Mouse (Mus musculus): Measurements from ENCODE around the gene Lysmd4. TPM values are rescaled to one million over a fixed set of nuclear protein-coding genes. Genes with fewer than 3 reads are reported as not detected.

Gene Lysmd4
- total and polyA plus RNA-seq, 2 experiments: 8.3 to 9.5 TPM

DNA sequence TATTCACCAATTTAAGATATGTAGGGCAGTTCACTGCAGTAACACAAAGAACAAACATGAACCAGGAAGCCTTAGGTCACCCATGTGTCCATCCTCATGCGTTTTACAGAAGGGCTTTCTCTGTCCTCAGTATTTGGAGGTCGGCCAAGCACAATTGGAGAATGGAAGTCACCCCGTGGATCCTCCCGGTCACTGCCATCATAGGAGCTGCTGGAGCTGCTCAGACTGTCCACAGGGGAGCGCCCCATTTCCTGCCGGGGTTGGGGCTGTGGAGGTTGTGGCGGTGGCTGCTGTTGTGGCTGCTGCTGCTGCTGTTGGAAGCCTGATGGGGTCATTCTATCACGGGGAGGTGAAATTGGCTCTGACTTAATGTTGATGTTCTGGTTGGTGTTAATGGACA is 12.5 kb downstream of the Lysmd4 start:
- Histone ChIP-seq H3K36me3 (ENCODE audit: control insufficient read depth, insufficient read depth, low read length) (peaks cover 41% of the 10 kb centered on the region), H3K4me1 (ENCODE audit: control insufficient read depth, insufficient read depth, low read length) (0 out of 2 replicates have a peak, but pooled peaks cover 2% of the 10 kb centered on the region), H3K27me3 (ENCODE audit: control insufficient read depth, insufficient read depth, low read length) (no peaks in the 10 kb centered on the region), H3K79me2 (ENCODE audit: control insufficient read depth, insufficient read depth, low read length) (no peaks in the 10 kb centered on the region), H3K4me3 (ENCODE audit: insufficient read depth, low read depth, low read length) (no peak overlapping the region), H3K9ac (ENCODE audit: low read depth, low read length) (no peak overlapping the region), H3K27ac (replicated peaks; ENCODE audit: insufficient read depth, low read depth, low read length) (no peak overlapping the region)
- peak; percentile 30 for TF ChIP-seq CTCF (IDR thresholded peaks at IDR 0.05; ENCODE audit: low read depth, low read length)
- TF ChIP-seq POLR2A (IDR thresholded peaks at IDR 0.05; ENCODE audit: extremely low read depth, insufficient read depth, low read length): no peak
- 42% methylated on average over 8 of the region's 8 CpGs for WGBS
- peak; percentile 39 for DNase-seq (ENCODE audit: extremely low read depth, low read depth, low spot score)

DNA sequence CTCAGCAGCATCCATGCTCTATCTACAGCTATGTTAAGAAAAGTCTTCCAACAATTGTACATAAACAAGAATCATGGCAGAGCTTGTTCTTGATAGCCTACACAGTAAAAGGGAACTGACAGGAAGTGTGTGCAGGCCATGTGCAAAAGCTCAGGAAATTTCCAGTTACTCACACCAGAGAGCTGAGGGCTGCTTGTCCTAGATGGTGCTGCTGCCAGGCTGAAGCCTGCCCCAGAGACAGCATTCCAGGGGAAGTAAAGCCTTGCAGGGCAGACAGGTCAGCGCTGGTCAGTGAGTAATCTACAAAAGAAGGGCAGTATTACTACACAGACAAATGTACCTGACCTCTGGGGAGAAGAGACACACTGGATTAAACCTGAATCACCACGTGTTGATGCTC is 14.0 kb downstream of the Lysmd4 start:
- DNase-seq (ENCODE audit: extremely low read depth, low read depth, low spot score): no peak
- no peak overlapping the region; the same call in 1 of the 2 replicates for H3K27ac ChIP-seq (replicated peaks; ENCODE audit: insufficient read depth, low read depth, low read length)
- H3K4me1 ChIP-seq (ENCODE audit: control insufficient read depth, insufficient read depth, low read length): 0 out of 2 replicates have a peak, but pooled peaks cover 2% of the 10 kb centered on the region
- H3K4me3 ChIP-seq (ENCODE audit: insufficient read depth, low read depth, low read length): no peak overlapping the region
- H3K79me2 ChIP-seq (ENCODE audit: control insufficient read depth, insufficient read depth, low read length): no peaks in the 10 kb centered on the region
- H3K36me3 ChIP-seq (ENCODE audit: control insufficient read depth, insufficient read depth, low read length): peaks cover 41% of the 10 kb centered on the region
- 70% methylated on average over 2 of the region's 2 CpGs for WGBS
- TF ChIP-seq CTCF (IDR thresholded peaks at IDR 0.05; ENCODE audit: low read depth, low read length): no peak
- TF ChIP-seq POLR2A (IDR thresholded peaks at IDR 0.05; ENCODE audit: extremely low read depth, insufficient read depth, low read length): no peak
- no peaks in the 10 kb centered on the region for H3K27me3 ChIP-seq (ENCODE audit: control insufficient read depth, insufficient read depth, low read length)
- no peak overlapping the region for H3K9ac ChIP-seq (ENCODE audit: low read depth, low read length)

DNA sequence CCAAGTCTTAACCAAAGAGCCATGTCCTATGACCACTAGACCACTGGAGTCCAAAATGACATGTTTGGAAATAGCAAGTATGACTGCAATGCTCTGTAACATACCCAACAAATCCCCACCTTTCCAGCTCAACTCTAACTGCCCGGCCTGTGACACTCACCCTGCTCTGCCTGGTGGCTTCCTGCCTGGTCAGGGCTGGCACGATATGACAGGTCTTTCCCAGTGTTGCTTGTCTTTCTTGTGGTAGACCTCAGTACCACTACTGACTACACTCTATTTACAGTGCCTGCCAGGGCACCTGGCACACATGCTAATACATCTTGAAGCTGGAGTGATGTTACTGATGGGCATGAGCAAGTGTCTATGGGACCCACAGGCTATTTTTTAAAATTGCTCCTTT is 15.4 kb downstream of the Lysmd4 start:
- whole genome bisulfite sequencing: 91% methylated on average over 2 of the region's 2 CpGs

DNA sequence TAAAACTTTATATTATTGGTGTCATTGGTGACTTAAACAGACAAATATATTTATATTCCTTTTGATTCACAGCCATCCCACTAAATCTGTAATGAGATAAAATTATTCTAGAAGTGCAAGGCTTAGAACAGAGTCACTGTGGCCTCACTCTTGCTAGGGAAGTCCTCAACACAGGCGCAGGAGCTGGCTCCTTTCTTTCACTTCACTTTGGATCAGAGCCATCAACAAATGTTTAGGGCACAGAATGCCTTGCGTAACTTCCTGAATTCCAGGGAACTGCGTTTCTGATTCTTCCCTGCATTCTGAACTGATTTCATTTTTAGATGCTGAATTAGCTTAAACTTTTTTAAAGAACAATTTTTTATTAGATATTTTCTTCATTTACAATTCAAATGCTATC is 19.6 kb downstream of the Lysmd4 start:
- peaks cover 16% of the 10 kb centered on the region for H3K36me3 ChIP-seq (ENCODE audit: control insufficient read depth, insufficient read depth, low read length)
- DNase-seq (ENCODE audit: extremely low read depth, low read depth, low spot score): peak; percentile 40
- H3K79me2 ChIP-seq (ENCODE audit: control insufficient read depth, insufficient read depth, low read length): no peaks in the 10 kb centered on the region
- no peaks in the 10 kb centered on the region for H3K27me3 ChIP-seq (ENCODE audit: control insufficient read depth, insufficient read depth, low read length)
- H3K4me3 ChIP-seq (ENCODE audit: insufficient read depth, low read depth, low read length): no peak overlapping the region
- H3K27ac ChIP-seq (replicated peaks; ENCODE audit: insufficient read depth, low read depth, low read length): no peak overlapping the region
- H3K9ac ChIP-seq (ENCODE audit: low read depth, low read length): no peak overlapping the region
- no peak for TF ChIP-seq POLR2A (IDR thresholded peaks at IDR 0.05; ENCODE audit: extremely low read depth, insufficient read depth, low read length)
- 26% methylated on average over 3 of the region's 3 CpGs for WGBS
- H3K4me1 ChIP-seq (ENCODE audit: control insufficient read depth, insufficient read depth, low read length): peaks cover 2% of the 10 kb centered on the region; the same call in 1 of the 2 replicates

More for the DNA sequence above, 15.4 kb downstream of the Lysmd4 start:
- peaks cover 39% of the 10 kb centered on the region for H3K36me3 ChIP-seq (ENCODE audit: control insufficient read depth, insufficient read depth, low read length)
- peaks cover 4% of the 10 kb centered on the region; the same call in 1 of the 2 replicates for H3K4me1 ChIP-seq (ENCODE audit: control insufficient read depth, insufficient read depth, low read length)
- H3K27ac ChIP-seq (replicated peaks; ENCODE audit: insufficient read depth, low read depth, low read length): no peak overlapping the region
- no peaks in the 10 kb centered on the region for H3K27me3 ChIP-seq (ENCODE audit: control insufficient read depth, insufficient read depth, low read length)
- H3K9ac ChIP-seq (ENCODE audit: low read depth, low read length): no peak overlapping the region
- no peak for DNase-seq (ENCODE audit: extremely low read depth, low read depth, low spot score)
- no peak for TF ChIP-seq CTCF (IDR thresholded peaks at IDR 0.05; ENCODE audit: low read depth, low read length)
- TF ChIP-seq POLR2A (IDR thresholded peaks at IDR 0.05; ENCODE audit: extremely low read depth, insufficient read depth, low read length): no peak
- no peak overlapping the region for H3K4me3 ChIP-seq (ENCODE audit: insufficient read depth, low read depth, low read length)
- no peaks in the 10 kb centered on the region for H3K79me2 ChIP-seq (ENCODE audit: control insufficient read depth, insufficient read depth, low read length)

DNA sequence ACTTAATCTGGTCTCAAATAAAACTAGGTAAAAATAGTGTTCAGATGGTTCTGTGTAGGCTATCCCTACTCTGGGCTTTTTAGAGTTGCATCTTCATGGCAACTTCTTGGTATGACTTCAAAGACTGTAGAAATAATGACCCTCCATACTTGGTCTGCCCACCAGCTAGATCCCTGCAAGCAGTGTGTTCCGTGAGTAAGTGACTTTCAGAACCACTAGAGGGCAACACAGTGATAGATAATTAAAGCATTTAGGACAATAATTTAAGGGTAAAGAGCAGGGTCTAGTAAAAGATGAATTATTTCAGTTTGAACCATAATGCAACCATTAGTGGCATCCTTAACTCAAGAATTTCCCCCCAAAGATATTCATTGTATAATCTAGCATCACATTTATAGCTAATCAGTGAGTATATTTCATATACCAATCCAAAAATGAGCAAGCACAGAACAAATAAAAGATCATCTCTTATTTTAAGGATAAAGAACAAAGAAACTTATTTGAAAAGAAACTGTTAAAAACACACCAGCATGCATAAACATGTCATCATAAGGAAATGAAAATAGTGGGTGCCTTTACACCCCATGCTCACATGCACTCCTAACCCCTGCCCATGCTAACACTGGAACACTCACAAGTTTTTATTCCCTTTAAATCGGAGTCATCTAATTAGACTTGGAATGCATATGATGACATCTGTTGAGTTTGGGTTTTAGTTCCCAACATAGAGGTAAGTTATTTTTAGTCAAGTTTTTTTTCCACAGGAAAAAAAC is 21.0 kb downstream of the Lysmd4 start:
- H3K79me2 ChIP-seq (ENCODE audit: control insufficient read depth, insufficient read depth, low read length): no peaks in the 10 kb centered on the region
- H3K36me3 ChIP-seq (ENCODE audit: control insufficient read depth, insufficient read depth, low read length): peaks cover 6% of the 10 kb centered on the region; the same call in 1 of the 2 replicates
- peaks cover 5% of the 10 kb centered on the region for H3K4me1 ChIP-seq (ENCODE audit: control insufficient read depth, insufficient read depth, low read length)
- H3K27me3 ChIP-seq (ENCODE audit: control insufficient read depth, insufficient read depth, low read length): no peaks in the 10 kb centered on the region
- H3K4me3 ChIP-seq (ENCODE audit: insufficient read depth, low read depth, low read length): no peak overlapping the region
- peak; percentile 42 for DNase-seq (ENCODE audit: extremely low read depth, low read depth, low spot score)
- WGBS: 55% methylated on average over 2 of the region's 2 CpGs
- H3K27ac ChIP-seq (replicated peaks; ENCODE audit: insufficient read depth, low read depth, low read length): no peak overlapping the region
- no peak overlapping the region for H3K9ac ChIP-seq (ENCODE audit: low read depth, low read length)
- TF ChIP-seq CTCF (IDR thresholded peaks at IDR 0.05; ENCODE audit: low read depth, low read length) (peak; percentile 30), POLR2A (IDR thresholded peaks at IDR 0.05; ENCODE audit: extremely low read depth, insufficient read depth, low read length) (no peak)

DNA sequence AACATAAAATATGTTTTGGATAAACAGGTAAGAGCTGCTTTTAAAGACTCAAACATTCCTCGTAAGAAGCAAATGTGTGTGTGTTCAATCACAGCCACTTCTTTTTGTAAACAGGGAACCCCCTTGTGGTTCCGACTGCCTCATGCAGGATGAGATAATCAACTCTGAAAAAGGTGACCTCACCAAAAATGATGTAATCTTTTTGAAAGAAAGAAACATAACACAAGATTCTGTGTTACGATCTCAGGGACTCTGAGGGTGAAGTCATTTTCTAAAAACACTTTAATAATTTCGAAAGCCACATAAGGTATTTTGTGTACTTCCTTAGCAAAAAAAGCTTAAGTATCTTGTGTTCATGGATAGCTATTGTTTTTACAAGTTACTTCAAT is 21.5 kb downstream of the Lysmd4 start:
- no peaks in the 10 kb centered on the region for H3K27me3 ChIP-seq (ENCODE audit: control insufficient read depth, insufficient read depth, low read length)
- no peak overlapping the region for H3K4me3 ChIP-seq (ENCODE audit: insufficient read depth, low read depth, low read length)
- H3K9ac ChIP-seq (ENCODE audit: low read depth, low read length): no peak overlapping the region
- 59% methylated on average over 4 of the region's 4 CpGs for WGBS
- DNase-seq (ENCODE audit: extremely low read depth, low read depth, low spot score): no peak
- H3K4me1 ChIP-seq (ENCODE audit: control insufficient read depth, insufficient read depth, low read length): peaks cover 5% of the 10 kb centered on the region
- peaks cover 2% of the 10 kb centered on the region; the same call in 1 of the 2 replicates for H3K36me3 ChIP-seq (ENCODE audit: control insufficient read depth, insufficient read depth, low read length)
- no peak overlapping the region for H3K27ac ChIP-seq (replicated peaks; ENCODE audit: insufficient read depth, low read depth, low read length)
- no peak for TF ChIP-seq CTCF (IDR thresholded peaks at IDR 0.05; ENCODE audit: low read depth, low read length)
- no peak for TF ChIP-seq POLR2A (IDR thresholded peaks at IDR 0.05; ENCODE audit: extremely low read depth, insufficient read depth, low read length)
- no peaks in the 10 kb centered on the region for H3K79me2 ChIP-seq (ENCODE audit: control insufficient read depth, insufficient read depth, low read length)

All from liver, adult 2 months (tissue).